Mouse (Mus musculus) frontal cortex, postnatal 14 days (tissue): Measurements from ENCODE around the gene Col8a1.

Experiments
- DNase-seq, 2 experiments: peaks; one replicate each; pipeline ENCODE4 v3.0.0; 2022; ENCODE audit warnings: low spot score in 2 of 2

Gene Col8a1

DNA sequence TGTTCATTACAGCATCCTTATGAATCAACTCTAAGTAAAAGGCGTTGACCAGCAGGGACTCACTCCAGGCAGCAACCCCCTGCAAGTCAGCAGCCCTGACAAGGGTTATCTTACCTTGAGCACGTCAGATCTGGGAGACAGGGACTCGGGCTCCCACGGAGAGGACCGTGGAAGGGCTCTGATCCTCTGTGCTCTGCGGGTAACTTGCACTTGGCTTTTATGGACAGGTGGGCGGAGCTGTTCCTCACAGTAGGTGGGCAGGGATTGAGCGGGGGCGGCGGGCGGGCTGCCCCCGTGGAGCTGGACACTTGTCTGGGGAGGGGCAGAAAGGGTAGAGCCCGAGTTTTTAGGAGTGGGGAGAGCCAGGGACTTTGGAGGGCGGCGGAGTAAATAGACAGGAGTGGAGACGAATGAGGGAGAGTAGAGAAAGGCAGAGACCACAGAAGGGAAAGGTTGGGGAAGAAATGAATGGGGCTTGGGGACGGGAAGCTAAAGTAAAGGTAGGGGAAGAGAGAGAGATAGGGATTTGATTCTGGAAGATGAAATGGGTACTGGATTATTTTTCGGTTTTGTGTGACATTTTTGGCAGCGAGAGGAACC lies at the start of gene Col8a1:
Col8a1 (minus strand) TSS at position 212 of the 600 bp plus-strand sequence.
- no peak for DNase-seq

DNA sequence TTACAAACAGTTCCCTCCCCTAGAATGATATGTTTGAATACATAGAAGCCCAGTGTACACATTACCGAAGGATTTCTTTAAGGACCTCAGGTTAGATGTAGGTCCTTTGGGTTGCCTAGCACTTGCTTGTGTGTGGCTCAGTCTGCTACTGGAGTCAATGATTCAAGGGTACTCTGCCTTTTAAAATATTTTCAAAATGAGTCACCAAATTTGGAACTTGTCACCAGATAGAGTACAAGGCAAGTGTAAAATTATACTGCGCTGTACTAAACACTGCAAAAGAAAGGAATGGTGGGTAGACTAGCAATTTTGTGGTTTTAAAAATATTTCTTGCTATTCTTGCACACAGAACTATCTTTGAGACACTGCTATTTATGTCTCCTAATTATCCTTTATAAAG lies 47.3 kb upstream of the Col8a1 start:
- no peak for DNase-seq

DNA sequence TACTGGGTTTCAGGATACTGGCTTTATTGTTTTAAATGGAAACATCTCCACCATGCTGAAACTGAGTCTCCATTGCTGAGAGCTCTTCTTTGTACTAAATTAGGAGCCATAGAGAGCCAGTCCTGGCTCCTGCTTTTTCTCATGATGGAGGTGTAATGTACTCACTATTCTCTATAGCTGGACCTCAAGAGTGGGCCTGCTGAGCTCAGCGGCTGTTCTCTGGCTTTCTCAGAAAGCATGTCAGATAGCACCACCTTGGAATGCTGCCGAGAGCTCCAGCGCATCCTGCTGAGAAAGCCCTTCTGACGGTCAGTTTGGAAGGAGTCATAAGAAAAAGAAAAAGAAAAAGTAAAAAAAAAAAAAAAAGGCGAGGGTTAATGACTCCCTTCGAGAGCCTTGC lies 41.8 kb upstream of the Col8a1 start:
- no peak for DNase-seq

DNA sequence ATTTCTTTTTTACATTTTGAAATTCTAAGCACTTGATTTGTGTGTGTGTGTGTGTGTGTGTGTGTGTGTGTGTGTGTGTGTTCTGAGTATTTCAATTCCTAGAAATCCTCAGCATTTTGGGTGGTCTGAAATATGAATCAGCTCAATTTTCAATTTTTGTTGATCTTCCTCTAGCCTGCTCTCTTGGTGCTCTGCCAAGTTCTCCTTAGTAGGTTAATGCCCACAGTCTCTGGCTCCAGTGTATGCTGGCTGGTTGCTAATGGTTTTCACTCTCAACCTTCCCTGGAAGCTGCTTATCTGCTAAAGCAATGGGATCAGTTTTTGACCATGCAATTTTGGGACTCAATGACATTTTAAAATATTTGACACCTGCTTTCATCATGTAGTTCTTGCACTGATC lies 24.5 kb upstream of the Col8a1 start:
- DNase-seq, result no peak

DNA sequence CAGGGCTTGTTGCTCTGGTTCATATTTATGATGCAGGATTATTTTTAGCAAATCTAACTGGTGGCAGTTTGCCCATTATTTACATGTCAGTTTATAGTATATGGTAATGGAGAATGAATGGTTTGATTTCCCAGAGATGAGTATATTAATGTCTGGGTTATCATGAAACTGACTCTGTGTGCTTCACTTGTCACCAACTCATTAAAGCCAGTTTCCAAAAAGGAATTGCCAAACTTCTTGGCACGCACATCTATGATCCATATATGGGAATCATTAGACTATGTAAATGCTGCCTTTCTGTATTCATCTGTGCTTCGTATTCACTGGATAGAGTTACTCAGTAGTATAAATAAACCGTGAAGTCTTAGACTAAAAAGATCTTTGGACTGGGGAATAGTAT lies 11.1 kb upstream of the Col8a1 start:
- DNase-seq, result no peak

DNA sequence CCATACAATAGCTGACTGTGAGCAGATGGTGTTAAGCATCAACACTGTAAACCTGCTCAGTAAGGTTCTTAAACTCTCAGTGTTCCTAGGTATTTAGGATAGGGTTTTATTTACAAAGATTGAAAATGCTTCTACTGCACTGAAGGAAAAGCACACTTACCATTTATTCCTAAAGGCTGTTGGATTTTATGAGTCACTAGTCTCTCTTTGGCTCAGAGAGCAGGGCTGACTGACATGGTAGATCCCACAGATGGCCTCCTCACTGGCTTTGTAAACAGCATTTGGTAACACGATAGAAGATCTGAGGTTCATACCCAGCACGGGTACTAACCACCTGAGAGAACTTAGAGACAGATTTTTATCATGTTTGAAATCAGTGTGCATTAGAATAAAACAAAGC lies 5.3 kb upstream of the Col8a1 start:
- DNase-seq, result no peak

DNA sequence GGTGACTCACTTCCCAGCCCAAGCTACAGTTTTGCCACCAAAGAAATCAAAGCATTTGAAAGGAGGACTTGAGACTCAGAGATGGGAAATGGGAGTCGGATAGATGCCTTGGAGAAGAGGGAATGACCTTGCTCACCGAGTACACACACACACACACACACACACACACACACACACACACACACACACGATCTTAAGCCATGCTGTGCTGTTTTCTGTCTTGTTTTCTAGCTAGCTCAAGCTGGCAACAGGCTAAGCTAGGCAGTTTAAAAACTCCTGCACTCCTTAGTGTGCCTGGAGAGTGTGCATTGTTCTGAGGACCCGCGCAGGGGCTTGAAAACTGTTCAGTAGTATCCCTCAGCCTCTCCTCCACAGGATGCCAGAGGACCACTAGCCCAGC lies 1.2 kb upstream of the Col8a1 start:
- DNase-seq, result no peak

DNA sequence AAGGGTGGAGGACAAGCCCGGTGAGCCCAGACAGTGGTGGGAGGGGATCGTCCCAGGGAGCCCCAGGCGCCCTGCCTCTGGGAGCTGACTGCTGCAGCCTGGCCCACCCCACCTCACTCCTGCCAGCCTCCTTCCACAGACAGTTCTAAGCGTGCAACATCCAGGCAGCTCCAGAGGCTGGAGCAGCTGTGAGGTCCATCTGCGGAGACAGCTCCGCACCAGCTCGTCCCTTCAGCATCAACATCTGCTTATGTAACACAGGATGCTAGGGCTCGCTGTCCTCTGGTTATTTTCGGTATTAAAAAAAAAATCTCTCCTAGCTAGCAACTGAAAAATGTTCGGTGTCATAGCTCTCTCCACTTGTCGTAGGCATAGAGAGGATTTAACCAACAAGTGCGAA lies 704 bp upstream of the Col8a1 start:
- peak; percentile 13 to 22 for DNase-seq

DNA sequence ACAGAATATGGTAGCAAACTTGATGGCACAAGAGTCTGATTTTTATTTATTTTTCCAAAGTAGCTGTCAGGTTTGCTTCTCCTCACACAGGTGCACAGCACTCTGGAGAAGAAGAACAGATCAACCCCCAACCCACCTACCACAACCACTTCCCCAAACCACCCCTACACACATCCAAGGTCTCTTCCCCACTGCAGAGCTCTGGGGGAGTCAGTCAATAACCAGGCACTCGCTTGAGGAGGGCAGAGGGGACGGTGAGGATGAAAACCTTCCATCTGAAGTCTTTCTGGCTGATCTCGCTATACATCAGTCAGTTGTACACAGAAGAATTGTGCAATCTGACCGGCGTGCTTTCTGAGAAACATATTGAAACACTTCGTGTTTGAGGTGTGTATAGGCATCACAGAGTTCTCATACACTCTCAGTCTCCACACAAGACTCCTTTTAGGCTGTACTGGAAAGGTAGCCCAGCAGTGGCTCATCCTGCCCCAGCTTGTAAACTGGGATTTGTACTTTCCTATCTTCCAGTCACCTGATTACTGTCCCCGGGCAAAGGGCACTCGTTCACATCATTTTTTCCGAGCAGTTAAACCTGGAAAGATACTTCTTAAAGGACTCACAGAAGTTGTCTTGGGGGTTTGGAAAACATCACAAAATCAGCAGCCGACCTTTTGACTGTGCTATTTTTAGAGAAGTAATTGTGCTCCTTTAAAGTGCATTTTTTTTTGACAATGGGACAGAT lies 827 bp downstream of the Col8a1 start:
- DNase-seq, result no peak

DNA sequence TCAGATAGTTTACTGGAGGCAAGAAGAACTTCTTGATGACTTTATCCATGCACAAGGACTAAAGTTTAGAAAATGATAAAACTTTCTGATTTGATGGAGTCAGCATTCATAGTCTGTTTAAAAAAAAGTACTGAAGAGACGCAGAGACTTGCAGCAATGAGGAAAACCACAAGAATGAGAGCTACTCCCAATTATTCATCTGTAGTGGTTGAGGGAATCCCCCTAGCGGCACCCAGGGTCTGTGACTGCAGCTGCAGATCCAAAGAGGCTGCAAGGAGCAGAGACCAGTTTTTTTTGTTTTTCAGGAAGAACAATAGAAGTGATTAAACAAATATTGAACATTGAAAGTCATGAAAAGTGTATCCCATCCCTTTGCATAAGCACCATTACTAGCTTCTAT lies 4.0 kb downstream of the Col8a1 start:
- no peak for DNase-seq

DNA sequence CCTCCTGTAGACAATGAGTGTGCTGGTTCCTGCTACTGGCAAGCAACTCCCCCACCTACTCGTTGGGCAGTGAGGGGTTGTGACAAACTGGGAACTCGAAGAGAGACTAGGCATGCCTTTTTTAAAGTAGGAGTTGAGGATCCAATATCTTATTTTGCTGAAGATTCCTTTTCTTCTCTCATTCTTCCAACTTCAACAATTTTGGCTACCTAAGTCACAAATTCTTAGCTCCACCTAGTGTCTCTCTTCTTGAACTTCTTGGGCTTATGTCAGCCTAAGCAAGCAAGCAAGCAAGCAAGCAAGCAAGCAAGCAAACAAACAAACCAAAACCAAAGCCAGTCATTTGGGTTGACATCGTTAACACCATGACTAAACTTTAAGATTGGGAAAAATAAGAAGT lies 6.4 kb downstream of the Col8a1 start:
- DNase-seq, result no peak

DNA sequence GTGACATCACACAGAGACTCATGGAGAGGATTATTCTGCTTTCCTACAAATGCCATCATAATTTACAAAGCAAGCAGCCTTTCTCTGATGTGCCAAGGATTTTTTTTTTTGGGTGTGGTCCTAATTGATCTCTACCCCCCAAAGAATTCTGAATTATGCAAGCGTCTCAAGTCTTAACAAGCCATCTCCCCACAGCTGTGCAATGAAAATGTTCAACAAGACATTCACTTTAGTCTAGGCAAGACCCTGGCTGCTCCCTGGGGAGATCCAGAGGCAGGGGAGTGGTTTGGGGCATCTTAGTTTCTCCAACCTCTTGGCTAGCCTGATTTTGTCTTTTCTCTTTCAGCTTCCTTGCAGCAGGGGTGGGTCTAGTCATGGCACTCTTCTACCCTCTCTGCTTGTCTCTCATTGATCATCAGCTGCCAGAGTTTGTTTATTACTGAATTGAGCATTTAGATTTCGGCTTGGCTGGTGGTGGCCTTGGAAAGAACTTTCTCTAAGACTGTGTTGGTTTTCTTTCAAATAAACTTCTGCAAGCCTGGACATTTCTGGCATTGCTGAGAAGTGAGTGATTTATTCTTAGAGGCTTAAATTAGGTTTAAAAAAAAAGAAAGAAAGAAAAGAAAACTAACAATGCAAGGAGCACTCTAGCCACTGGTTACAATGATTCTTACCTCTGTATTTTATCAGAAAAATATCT lies 7.0 kb downstream of the Col8a1 start:
- DNase-seq, result no peak

DNA sequence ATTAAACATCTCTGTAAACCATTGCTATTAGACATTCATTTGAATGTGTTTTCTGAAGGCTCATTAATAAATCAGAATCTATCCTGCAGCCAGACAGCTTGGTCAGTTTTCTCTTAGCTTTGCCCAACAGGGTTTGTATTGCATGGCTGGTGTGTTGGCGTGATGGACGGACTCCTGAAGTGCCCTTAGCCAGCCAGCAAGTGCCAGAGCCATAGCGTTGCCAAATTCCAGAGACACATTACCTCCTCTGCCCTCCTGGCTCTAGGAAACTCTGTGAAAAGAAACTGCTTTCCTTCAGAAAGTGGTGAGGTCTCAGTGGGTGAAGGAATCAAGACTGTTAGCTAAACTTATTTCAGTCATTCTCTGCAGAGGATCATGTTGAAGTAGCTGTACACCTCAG lies 14.4 kb downstream of the Col8a1 start:
- DNase-seq, result no peak

DNA sequence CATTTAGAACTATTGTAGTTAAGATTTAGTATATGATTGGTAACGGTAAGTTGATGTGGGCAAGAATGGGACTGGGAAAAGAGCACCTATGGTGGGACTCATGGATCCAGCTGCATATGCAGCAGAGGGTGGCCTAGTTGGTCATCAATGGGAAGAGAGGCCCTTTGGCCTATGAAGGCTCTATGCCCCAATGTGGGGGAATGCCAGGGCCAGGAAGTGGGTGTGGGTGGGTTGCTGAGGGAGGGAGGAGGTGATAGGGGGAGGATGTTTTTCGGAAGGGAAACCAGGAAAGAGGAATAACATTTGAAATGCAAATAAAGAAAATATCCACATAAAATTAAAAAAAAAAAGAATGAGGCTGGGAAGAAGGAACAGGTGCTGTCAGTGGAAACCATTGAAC lies 19.6 kb downstream of the Col8a1 start:
- no peak for DNase-seq

DNA sequence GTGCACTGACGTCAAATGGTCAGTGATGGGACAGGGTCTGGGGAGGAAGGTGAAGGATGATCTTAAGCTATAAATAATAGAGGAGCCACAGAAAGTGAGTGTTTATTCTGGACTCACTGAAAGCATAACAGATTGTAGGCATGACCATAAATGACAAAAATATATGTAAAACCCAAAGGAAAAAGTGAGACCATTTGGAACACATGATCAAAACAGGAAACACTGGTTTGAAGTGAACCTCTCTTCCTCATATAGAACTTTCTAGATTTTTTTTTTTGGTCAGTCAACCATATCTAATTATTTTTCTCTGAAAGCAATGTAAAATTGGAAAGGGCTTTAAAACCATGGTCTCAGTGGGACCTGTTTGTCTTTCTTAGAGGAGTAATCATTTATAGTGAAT lies 21.0 kb downstream of the Col8a1 start:
- DNase-seq, result no peak

DNA sequence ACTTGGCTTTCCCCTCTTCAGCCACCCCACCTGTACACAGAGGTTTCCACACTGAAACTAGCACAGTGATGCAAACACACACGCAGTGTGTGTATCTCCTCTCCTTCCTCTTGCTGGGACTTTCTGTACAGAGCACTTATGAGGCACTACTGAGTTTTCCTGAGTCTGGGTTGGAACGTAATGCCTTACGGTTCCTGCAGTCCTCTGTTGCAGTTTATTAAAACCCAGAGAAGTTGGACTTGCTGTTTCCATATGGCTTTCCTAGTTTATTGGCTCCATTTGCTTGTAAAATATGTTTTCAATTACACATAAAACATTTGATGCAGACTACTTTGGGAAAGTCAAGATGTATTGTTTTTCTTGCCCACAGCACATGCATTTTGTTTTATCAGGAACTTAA lies 21.4 kb downstream of the Col8a1 start:
- no peak for DNase-seq

DNA sequence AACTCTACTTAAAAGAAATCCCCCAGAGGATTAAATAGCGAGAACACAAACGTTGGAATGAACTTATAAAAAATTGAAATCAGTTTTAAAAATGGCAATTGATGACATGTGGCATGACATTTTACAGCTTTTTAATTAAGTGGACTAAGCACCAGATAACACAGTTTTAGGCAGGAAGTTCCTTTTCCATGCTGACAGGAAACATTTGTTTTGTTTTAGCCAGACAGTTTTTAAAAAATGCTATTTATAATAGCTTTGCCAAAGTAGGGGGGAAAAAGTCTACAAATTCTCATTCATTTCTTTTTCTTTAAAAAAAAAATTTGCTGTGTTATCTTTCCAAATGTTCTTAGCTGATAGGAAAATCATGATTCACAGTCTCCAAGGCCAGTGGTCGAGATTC lies 29.6 kb downstream of the Col8a1 start:
- DNase-seq, result no peak

DNA sequence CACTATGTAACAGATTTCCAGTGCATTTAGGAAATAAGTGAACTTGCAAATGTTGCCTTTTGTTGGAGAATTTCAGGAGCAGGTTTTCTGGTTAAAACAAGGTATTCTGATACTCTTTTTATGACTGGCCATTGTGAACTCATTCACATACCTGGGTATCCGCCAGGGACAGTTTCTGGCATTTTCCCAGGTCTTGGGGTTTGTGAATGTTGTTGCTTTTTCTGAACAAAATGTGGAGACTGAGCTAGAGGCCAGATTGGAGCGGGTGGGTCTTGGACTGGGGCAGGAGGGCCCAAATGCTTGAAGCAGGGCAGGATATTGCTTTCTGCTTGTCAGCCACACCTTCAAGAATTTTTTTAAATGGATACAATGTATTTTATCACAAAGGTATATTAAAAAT lies 35.6 kb downstream of the Col8a1 start:
- DNase-seq, result no peak

DNA sequence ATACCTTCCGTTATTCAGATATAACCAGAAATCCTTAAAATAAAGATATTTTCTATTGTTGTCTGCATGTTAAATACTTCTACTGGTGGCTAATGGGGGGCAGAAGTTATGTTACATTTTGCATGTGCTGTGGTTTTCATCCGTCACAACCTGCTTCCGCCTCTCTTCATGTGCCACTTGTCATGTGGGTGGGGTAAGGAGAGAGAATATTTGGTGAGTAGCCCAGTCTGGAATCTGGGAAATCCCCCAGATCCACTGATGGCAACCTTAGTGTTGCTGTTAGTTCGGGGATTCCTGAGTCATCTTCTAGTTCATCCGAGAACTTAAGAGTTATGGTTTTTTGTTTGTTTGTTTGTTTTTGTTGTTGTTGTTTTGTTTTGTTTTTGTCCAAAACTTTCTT lies 55.8 kb downstream of the Col8a1 start:
- no peak for DNase-seq

DNA sequence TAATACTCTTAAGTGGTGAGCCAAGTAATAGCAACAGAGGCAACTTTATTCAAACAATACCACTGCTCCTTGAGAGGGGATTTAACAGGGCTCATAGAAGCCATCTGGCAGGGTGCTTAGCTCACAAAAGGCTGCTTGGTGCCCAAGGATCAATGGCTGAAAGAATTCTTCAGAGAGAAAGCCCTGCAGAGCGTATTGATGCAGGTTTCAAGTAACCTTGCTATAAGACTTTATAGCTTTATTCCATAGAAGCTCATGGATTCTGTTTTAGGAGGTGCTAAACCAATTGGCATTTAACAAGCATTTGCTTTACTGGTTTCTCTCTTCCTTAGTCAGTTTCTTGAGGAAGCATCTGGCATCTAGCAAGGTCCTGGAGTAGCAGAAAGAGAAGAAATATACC lies 59.8 kb downstream of the Col8a1 start:
- no peak for DNase-seq

DNA sequence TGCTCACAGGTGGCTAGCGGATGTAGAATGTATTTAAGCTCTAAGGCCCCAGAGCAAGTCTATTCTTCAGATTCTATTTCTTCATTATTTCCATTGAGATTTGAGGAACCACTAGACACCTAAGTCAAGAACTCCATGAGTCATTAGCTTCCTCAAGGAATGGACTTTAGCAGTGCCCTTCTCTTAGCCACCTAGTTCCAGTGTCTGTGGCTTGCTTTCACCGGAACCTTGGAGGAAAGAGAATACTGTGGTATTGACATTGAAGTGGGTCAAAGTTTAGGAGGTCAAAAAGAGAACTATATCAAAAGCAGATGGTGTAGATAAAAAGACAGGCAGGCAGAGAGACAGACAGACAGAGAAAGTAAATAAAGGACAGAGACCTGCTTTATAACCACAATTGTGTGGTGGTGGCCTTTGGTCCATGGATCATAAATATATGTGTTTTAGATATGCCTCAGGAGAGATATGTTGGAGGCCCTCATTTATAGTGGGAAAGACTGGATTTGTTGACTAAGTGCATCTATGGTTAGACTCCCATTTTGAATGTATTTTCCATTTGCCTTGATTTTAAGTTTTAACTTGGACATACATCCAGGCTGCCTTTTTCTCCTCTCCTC lies 60.5 kb downstream of the Col8a1 start:
- no peak for DNase-seq

DNA sequence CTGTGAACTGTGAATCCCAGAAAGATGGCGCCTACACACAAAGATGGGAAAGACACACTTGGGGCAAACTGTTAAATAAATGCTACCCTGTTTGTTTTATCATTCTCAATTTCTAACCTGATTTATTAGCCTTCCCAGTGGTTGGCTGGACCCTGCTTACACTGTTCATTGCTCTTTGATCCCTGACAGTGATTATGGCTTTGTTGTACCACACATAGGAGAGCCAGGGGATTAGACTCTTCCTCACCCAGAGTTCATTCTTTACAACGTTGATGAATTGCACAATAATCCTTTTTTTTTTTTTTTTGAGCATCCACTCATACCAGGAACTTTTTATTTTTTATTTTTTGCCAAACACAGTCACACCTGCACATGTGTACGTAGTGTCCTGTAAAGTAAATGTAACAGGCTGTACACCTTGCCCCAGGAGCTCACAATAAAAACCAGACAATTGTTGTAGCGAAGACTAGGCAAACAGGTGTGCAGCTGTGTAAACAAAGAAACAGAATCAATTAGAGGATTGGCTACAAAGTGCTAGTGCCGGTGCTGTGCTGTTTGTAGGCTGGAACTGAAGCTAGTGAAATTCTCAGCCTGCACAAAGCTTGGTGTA lies 68.6 kb downstream of the Col8a1 start:
- DNase-seq, result no peak
